Mouse (Mus musculus): ENCODE data around the gene Wdr76.

- TF ChIP-seq POLR2A (IDR thresholded peaks at IDR 0.05; ENCODE audit: borderline replicate concordance, extremely low read depth, insufficient read depth, insufficient read length, poor library complexity, severe bottlenecking) (no peak), CTCF (IDR thresholded peaks at IDR 0.05; ENCODE audit: borderline replicate concordance, extremely low read depth, insufficient read depth, insufficient read length) (no peak)
These were observed 81.8 kb downstream of the Wdr76 start for GRCm38 (mm10) chr2:121588309-121588694.

Data from brain, embryonic 14.5 days (tissue).